23 mouse cellular contexts compared by ENCODE assay signal in genomic region chr2:29201223-29201955, GRCm38 (mm10). TPM values are rescaled to one million over a fixed set of nuclear protein-coding genes. Genes with fewer than 3 reads are reported as not detected.
DNase-seq lines count a peak whose midpoint lies in the region; ATAC-seq lines count a peak whose summit lies in the region.
"Had no signal": no experiment of that assay in that cellular context is flagged by ENCODE, and none has a peak within 500 bp of the region (broad histone marks: within the 10 kb centered on the region; RNA-seq: fewer than 3 reads in every experiment).

No protein-coding gene starts in this region.

- WGBS in midbrain, embryonic 16.5 days, result 37% methylated on average over 11 of the region's 11 CpGs
- WGBS in forebrain, embryonic 14.5 days, result 56% methylated on average over 11 of the region's 11 CpGs

- no peaks in the 10 kb centered on the region for H3K36me3 ChIP-seq in midbrain, embryonic 16.5 days (ENCODE audit: control insufficient read depth, insufficient read depth, low read length)
- no peaks in the 10 kb centered on the region for H3K36me3 ChIP-seq in forebrain, embryonic 14.5 days (ENCODE audit: control insufficient read depth, insufficient read depth, low read length)
- H3K36me3 ChIP-seq: embryonic facial prominence, embryonic 10.5 days; limb, embryonic 12.5 days; neural tube, embryonic 15.5 days had no signal

- no peaks in the 10 kb centered on the region for H3K27me3 ChIP-seq in midbrain, embryonic 16.5 days (ENCODE audit: control insufficient read depth, insufficient read depth, low read depth, low read length)
- 0 out of 2 replicates have a peak, but pooled peaks cover 2% of the 10 kb centered on the region for H3K27me3 ChIP-seq in forebrain, embryonic 14.5 days (replicated peaks; ENCODE audit: control insufficient read depth, insufficient read depth, low read length)

- H3K4me2 ChIP-seq in midbrain, embryonic 16.5 days (ENCODE audit: low read length), result no peak overlapping the region
- no peak overlapping the region for H3K4me2 ChIP-seq in forebrain, embryonic 14.5 days (ENCODE audit: low read length)
- H3K4me2 ChIP-seq: hindbrain, embryonic 14.5 days; limb, embryonic 12.5 days; liver, embryonic 11.5 days; neural tube, embryonic 15.5 days had no signal

- H3K9me3 ChIP-seq in midbrain, embryonic 16.5 days (replicated peaks; ENCODE audit: control insufficient read depth, low read length, poor library complexity, severe bottlenecking), result no peaks in the 10 kb centered on the region
- H3K9me3 ChIP-seq in forebrain, embryonic 14.5 days (replicated peaks; ENCODE audit: control insufficient read depth, low read length), result no peaks in the 10 kb centered on the region
- H3K9me3 ChIP-seq: embryonic facial prominence, embryonic 10.5 days; limb, embryonic 12.5 days; neural tube, embryonic 15.5 days had no signal

- no peak for ATAC-seq in midbrain, embryonic 16.5 days
- ATAC-seq in forebrain, embryonic 14.5 days, result no peak
- ATAC-seq: forebrain, embryonic 16.5 days; inflammation-experienced regulatory T-cells, adult 6 months; liver, postnatal 0 days; lung, postnatal 0 days had no signal

- peak overlapping the region; percentile 24; the same call in 1 of the 2 replicates for H3K27ac ChIP-seq in midbrain, embryonic 16.5 days (ENCODE audit: low read length)
- no peak overlapping the region for H3K27ac ChIP-seq in forebrain, embryonic 14.5 days (ENCODE audit: low read depth, low read length)
- H3K27ac ChIP-seq: embryonic facial prominence, embryonic 10.5 days; hindbrain, embryonic 14.5 days; limb, embryonic 12.5 days; macrophage; neural tube, embryonic 15.5 days had no signal

- DNase-seq in cerebellum, adult 9-11 months, result peak; percentile 9
- no peak for DNase-seq in cerebellum, adult 18-20 months
- DNase-seq in 3T3-L1 (ENCODE audit: low read depth, low spot score), result peak; percentile 35
- peak; percentile 53 for DNase-seq in Muller cell, postnatal 12 days (ENCODE audit: inconsistent ontology term)
- DNase-seq in forebrain, embryonic 14.5 days (ENCODE audit: low spot score), result no peak
- no peak for DNase-seq in embryo, embryonic 11 days
- DNase-seq: adrenal gland, adult 8-10 months; cerebellum, adult 11-12 months; kidney, adult 18-20 months; kidney, postnatal 4 days; liver, postnatal 0 days; thymus, adult 2 months had no signal

- H3K4me1 ChIP-seq in midbrain, embryonic 16.5 days (ENCODE audit: control insufficient read depth, insufficient read depth, low read length), result peaks cover 5% of the 10 kb centered on the region
- H3K4me1 ChIP-seq in forebrain, embryonic 14.5 days (ENCODE audit: control insufficient read depth, insufficient read depth, low read length), result no peaks in the 10 kb centered on the region
- H3K4me1 ChIP-seq: limb, embryonic 12.5 days; neural tube, embryonic 15.5 days had no signal

- no peak overlapping the region for H3K9ac ChIP-seq in midbrain, embryonic 16.5 days (ENCODE audit: low read depth, low read length)
- no peak overlapping the region for H3K9ac ChIP-seq in forebrain, embryonic 14.5 days (ENCODE audit: low read length)
- H3K9ac ChIP-seq: hindbrain, embryonic 14.5 days; limb, embryonic 12.5 days; liver, postnatal 0 days; neural tube, embryonic 15.5 days had no signal

- no peak overlapping the region for H3K4me3 ChIP-seq in midbrain, embryonic 16.5 days (ENCODE audit: low read depth, low read length)
- no peak overlapping the region for H3K4me3 ChIP-seq in forebrain, embryonic 14.5 days (ENCODE audit: low read depth, low read length)
- H3K4me3 ChIP-seq: embryonic facial prominence, embryonic 10.5 days; limb, embryonic 12.5 days; neural tube, embryonic 15.5 days had no signal

RNA-seq across cellular contexts. Expression of gene Ntng2, which starts 51.4 kb away (rescaled TPM):
- polyA plus RNA-seq in midbrain, embryonic 16.5 days (2015; fragmentation: Nextera tagmentation; extraction: Ambion mirVana), result 10.6 and 11.0 TPM in 2 replicates
- polyA plus RNA-seq in forebrain, embryonic 14.5 days (2014; fragmentation: Nextera tagmentation; extraction: Ambion mirVana), result 6.6 and 8.8 TPM in 2 replicates
- polyA plus RNA-seq: heart, embryonic 14.5 days; liver, embryonic 11.5 days had no signal

Comparison
In these comparisons a context has a peak if more than half of its experiments do, and no peak if none do; other contexts are left out.
1. DNase-seq: peak in cerebellum, adult 9-11 months (single experiment), 3T3-L1 (single experiment) and Muller cell, postnatal 12 days (single experiment); none in cerebellum, adult 18-20 months (0 of 2), forebrain, embryonic 14.5 days (single experiment) and embryo, embryonic 11 days (single experiment).